Mouse (Mus musculus): ENCODE results near the gene 9930021J03Rik. TPM values are rescaled to one million over a fixed set of nuclear protein-coding genes. Genes with fewer than 3 reads are reported as not detected.

The 9930021J03Rik gene
- total RNA-seq, 2 experiments from 2014 or later: 16.3 to 16.6 TPM

DNA sequence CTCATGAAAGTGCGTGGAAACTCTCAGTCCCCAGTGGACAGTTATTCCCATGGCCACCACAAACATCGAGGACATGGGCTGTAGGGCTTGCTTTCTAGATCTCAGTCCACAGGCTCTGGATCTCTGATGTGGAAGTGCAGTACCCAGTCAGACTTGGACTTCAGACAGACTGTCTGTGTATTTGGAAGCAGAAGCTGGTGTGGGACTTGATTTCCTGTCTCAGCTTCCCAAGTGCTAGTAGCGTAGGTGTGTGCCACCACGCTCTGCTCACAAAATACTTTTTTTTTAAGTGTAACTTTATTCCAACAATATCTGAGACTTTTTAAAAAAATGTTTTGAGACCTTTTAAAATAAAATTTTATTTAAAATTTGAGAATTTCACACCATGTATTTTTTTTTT is 109.5 kb downstream of the 9930021J03Rik start:
- DNase-seq: no peak

DNA sequence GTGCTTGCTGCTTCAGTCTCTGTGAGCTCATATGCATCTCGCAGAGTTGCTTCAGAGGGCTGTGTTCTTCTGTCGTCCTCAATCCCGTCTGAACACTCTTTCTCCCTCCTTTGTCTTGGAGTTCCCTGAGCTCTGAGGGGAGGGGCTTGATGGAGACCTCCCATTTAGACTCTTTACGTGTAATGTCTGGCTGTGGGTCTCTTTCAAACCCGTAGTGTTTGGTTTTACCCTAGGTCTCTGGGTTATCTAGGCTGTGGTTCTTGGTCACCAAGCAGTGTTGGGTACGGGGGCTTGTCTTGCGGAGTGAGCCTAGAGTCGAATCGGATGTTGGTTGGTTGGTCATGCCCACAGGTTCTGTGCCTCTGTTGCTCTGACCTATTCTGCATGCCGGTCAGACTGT is 110.7 kb downstream of the 9930021J03Rik start:
- no peak for DNase-seq

DNA sequence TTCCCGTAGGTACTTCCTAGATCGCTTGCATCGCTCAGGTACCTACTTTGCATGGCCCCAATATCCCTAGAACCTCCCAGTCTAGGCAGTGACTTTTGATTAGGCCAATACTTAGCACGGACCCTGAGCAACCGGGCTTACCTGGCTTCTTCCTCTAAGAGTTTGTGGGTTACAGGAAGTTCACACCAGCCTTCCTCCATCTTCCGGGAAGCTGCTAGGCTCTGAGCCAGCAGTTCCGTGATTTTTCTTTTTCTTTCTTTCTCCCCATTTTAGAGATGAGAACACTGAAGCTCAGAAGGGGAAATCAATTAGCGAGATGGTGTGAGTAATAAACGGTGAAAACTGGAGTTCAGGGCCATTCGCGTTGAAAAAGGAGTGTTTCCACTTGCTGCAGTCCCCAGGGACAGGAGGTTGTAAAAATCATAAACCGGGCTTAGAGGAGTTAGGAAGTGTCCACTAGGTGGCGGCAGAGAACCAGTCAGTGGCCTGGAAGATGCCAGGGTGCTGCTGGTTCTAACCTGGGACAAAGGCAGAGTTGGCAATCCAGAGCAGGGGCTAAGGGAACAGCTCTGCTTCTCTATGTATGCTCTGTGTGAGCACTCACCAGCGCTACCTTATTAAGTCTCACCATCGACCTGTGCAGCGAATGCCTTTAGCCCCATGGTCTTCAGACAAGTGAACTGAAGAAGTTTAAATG is 121.8 kb downstream of the 9930021J03Rik start:
- peak; percentile 84 to 87 for DNase-seq

GRCm38 (mm10) chr19:29680182-29681152 is 125.3 kb downstream of the 9930021J03Rik start:
- DNase-seq: no peak

- DNase-seq: no peak
Observed at GRCm38 (mm10) chr19:29678181-29678778, 127.5 kb downstream of the 9930021J03Rik start.

- peak in 1 of 2 experiments; percentile 25 for DNase-seq
Observed at GRCm38 (mm10) chr19:29676479-29677193, 129.2 kb downstream of the 9930021J03Rik start.

GRCm38 (mm10) chr19:29675562-29676078 is 130.2 kb downstream of the 9930021J03Rik start:
- no peak for DNase-seq

DNA sequence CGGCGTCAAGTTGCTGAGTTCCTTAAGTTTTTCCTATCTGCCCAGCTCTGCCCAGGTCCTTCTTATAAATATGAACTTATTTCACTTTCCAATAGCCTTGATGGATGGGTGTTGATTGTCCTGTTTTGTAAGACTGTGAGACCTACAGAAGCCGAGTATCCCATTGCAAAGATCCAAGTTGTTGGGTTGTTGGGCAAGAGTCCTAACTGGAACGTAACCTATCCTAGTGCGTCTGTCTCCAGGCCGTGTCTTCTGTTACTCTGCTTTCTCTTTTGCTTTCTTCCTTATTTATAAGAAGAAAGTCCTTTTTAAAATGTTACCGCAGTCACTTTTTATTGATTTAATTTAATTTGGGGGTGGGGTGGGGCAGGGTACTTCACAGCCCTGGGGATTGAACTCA is 130.8 kb downstream of the 9930021J03Rik start:
- no peak for DNase-seq

- DNase-seq: no peak
Observed at GRCm38 (mm10) chr19:29672660-29673059, 133.1 kb downstream of the 9930021J03Rik start.

GRCm38 (mm10) chr19:29671160-29671559 is 134.6 kb downstream of the 9930021J03Rik start:
- DNase-seq: no peak

DNA sequence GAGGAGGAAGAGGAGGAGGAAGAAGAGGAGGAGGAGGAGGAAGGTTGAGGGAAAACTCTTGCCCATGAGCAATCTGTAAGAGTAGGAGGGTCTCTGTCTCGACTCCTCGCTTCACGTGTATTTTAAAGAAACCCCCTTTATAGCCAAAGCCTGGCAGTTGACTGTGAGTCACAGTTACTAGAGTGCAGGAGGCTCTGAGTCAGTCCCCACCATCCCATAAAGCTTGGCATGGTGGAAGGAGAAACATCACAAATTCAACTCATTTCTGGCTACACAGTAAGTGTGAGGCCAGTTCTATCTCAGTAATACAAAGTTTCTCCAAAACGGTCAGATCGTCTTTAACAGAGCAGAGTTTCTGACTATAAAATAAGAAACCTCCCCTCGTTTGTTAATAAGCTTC is 135.5 kb downstream of the 9930021J03Rik start:
- no peak for DNase-seq

GRCm38 (mm10) chr19:29668135-29668534 is 137.7 kb downstream of the 9930021J03Rik start:
- DNase-seq: no peak

GRCm38 (mm10) chr19:29666965-29667594 is 138.7 kb downstream of the 9930021J03Rik start:
- DNase-seq: peak; percentile 63 to 76

DNA sequence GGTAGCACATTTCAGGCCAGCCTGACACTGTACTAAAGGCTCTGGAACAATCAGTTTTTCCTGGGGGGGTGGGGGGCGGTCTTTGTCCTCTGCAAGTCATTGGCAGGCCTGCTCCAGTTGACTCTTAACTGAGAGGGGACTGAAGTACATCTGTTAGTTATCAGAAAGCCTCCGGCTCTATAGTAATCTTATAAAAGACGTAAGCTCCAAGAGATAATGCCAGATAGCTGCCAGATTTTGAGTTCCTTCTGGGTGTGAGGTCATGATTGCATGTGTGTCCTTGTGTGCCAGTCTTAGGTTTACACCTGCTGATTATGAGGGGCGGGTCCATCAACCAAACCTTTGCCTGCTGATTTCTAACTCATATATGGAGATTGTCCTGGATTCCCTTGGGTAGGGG is 139.6 kb downstream of the 9930021J03Rik start:
- no peak for DNase-seq

DNA sequence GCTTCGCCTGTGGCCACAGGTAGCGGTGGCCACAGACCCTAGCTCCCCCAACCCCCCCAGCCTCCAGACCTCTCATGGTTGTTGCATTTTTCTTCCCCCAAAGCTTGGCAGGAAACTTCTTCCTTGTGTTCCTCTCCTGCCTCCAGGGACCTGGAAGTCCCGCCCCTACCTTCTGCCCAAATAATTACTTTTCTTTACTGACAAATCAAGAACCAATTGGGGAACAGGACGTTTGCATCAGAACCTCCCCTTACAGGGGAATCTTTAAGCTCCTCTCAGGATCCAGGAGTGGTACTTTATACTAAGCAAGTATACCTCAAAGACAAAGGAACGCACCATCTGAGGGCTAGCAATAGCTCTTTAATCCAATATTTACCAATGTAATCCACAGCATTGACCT is 140.9 kb downstream of the 9930021J03Rik start:
- DNase-seq: no peak

Other genes with a start within 250 kb of the 9930021J03Rik start
- gene Ermp1, start 157.6 kb downstream of the 9930021J03Rik start, total RNA-seq (2021): 10 to 100 TPM; 54.2 to 60.9 TPM
- gene Mlana, start 108.2 kb downstream of the 9930021J03Rik start, total RNA-seq (2021): not detected
- 10 to 100 TPM; 15.1 to 16.8 TPM for gene Ranbp6, start 7.0 kb upstream of the 9930021J03Rik start, total RNA-seq (2021)
- gene Il33, start 119.1 kb upstream of the 9930021J03Rik start, total RNA-seq (2021): 10 to 100 TPM; 16.0 to 19.8 TPM
- not detected for gene Trpd52l3, start 197.8 kb upstream of the 9930021J03Rik start, total RNA-seq (2021)
- 10 to 100 TPM; 36.3 to 43.5 TPM for gene Uhrf2, start 224.5 kb upstream of the 9930021J03Rik start, total RNA-seq (2021)